Mouse (Mus musculus) heart, postnatal 14 days (tissue): ENCODE measurements around the gene 1700123L14Rik. TPM values are rescaled to one million over a fixed set of nuclear protein-coding genes. Genes with fewer than 3 reads are reported as not detected.
A peak's percentile ranks its signal among the peaks of the same experiment; 100 is the strongest.
"Not testable (repeated sequence)": the region's sequence is repeated elsewhere in the genome, so short reads cannot be mapped to it uniquely, and the experiment has no call there.

Experiments used
- DNase-seq, 2 experiments: peaks; one replicate each; pipeline ENCODE4 v3.0.0; 2021 to 2022
- intact Hi-C: fragments of 180-260 bp; cut with DNase I; formaldehyde crosslinking; loops from one replicate; pipeline ENCODE4 v1.15.1; 2025
- long read RNA-seq, 2 experiments: library from polyadenylated mRNA; stranded (forward); transcript quantifications; one replicate each; pipeline ENCODE4 v2.0.0; 2021
- total RNA-seq, 2 experiments: library from RNA; stranded (reverse); gene quantifications; 2 replicates each; pipeline ENCODE4 v1.2.3; 2021

1700123L14Rik gene
- not detected for total RNA-seq
- long read RNA-seq, experiment 1 = 0 reads
- long read RNA-seq, experiment 2 = 0 reads

DNA sequence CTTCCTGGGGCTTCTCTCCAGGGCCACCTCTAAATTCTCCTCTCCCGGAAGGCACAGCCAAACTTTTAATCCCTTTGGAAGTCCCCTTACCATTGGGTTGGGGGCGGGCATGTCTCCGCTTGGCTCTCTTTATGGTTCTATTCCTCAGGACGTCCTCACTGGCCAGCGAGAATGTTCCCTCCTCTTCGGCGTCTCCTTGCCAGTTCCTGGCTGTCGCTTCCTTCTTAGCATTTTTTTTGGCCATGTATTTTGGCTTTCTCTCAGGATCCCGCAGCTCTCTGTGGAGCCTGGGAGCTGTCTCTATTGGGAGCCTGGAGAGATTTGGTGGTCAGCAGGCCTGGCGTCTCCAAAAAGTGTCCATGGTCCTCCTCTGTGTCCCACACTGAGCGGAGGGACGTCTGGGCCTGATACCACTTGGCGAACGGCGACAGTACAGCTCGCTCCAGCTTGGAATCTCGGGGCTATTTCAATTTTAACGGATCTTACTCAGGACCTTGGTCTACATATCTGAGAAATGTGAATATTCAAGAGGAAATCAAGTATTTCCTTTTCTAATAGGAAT lies at the start of gene 1700123L14Rik:
Gene 1700123L14Rik (minus strand): TSS at position 426 of the 562 bp plus-strand sequence.
- peak; percentile 1 to 11 for DNase-seq

DNA sequence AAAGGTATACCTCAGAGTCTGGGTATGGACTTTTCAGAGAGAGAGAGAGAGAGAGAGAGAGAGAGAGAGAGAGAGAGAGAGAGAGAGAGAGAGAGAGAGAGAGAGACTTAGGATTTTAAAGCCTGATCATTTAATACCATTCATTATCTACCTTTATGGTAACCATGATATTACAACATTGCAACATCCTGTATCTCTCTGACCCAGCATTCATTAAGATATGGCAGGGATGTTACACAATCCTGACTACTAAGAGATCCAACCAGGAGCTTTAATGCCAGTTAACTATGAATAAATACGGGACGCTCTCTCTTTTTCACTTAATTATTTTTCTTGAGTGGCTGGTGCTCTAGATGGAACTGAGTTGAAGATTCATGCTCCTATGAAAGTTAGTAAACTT lies 39.4 kb upstream of the 1700123L14Rik start:
- intact Hi-C loops = no loop called here
- DNase-seq = no peak

More for the DNA sequence above, at the start of gene 1700123L14Rik:
- intact Hi-C loops = no loop called here

DNA sequence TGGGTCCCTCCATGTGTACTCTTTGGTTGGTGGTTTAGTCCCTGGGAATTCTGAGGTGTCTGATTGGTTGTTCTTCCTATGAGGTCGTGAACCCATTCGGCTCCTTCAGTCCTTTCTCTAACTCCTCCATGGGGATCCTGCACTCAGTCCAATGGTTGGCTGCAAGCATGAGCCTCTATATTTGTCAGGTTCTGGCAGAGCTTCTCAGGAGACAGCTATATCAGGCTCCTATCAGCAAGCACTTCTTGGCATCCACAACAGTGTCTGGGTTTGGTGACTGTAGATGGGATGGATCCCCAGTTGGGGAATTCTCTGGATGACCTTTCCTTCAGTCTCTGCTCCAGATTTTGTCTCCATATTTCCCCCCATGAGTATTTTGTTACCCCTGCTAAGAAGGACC lies 32.9 kb upstream of the 1700123L14Rik start:
- peak in 1 of 2 experiments; percentile 1 for DNase-seq
- intact Hi-C loops = not testable (repeated sequence)

DNA sequence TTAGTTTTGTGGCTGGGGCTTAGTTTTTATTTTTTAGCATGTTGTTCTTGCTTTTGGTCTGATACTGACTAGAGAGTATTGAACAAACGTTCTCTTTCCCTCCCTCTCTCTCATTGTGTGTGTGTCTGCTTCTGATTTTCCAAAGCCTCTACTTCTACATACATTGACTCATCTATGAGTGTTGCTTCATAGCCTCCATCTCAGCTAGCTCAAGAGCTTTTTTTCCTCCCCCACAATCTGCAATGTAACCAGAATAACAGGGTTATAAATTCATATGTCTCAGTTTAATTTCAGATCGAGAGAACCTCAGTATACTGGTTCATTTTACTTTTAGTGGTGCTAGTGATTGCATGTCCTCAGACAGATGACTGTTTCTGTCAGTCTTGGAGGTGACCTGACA lies 20.5 kb upstream of the 1700123L14Rik start:
- intact Hi-C loops = no loop called here
- no peak for DNase-seq

DNA sequence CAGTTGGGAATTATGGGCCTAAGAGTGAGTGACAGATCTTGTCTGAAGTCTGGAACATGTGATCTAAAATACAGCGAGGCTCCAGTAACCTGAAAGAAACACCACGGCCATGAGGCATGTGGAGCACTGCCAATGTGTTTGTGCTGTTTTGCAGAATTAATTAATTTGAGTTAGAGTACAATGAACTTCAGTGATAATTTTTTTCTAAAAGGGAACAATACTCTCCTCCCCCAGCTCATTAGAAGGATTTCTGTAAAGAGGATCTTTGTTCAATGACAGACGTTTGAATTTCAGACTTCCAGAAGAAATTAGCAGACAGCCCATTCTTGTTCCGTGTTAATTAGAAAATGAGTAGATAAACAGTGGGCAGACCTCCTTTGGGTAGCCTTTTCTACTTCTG lies 17.3 kb upstream of the 1700123L14Rik start:
- intact Hi-C loops = no loop called here
- no peak for DNase-seq

DNA sequence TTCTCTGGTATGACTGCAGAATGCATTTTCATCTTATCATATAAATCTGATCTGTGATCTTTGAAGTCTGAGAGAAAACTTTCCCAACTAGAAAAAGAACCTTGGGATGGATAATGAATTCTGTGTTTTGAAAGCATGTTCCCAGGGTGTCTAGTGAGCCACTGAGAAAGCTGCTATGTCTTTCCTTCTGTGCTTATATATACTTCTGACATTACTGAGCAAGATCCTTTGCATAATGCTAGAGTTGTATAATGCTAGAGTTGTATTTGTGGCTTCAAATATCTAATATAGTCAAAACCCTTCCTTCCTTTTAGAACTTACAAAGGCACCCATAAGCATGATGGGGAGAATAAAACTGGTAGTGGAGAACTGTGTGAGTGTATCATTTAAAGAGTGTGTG lies 12.5 kb upstream of the 1700123L14Rik start:
- intact Hi-C loops = no loop called here
- no peak for DNase-seq

DNA sequence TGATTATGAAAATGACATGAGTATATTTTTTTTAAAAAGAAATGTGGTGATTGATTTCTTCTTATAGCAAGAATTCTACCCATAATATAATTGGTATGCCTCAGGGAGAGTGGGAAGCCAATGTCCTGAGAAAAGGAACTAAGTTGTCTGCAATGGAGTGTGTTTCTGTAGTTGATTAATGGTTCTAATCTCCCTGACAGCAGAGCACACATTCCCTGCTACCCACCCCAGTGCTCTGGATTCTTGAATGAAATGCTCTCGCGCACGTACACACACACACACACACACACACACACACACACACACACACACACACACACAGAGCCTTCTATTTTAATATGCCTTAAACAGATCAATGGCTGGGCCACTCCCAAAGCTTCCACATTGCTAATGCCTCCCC lies 7.6 kb upstream of the 1700123L14Rik start:
- intact Hi-C loops = no loop called here
- no peak for DNase-seq

DNA sequence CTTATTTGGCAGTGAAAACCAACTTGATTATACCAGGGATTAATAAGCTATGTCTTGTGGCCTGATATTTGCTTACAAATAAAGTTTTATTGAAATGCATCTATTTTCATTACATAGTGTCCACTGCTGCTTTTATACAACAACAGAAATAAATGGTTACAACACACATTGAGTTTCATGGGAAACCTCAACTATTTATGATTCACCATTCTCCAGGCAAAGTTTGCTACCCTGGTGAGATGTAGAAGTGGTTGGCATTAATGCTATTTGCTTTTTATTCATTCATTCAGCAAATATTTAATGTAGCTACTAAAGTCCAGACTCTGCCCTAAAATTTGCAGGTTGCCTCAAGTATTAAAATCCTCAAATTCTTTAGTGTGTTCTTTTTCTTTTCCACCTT lies 988 bp upstream of the 1700123L14Rik start:
- intact Hi-C loops = no loop called here
- no peak for DNase-seq

DNA sequence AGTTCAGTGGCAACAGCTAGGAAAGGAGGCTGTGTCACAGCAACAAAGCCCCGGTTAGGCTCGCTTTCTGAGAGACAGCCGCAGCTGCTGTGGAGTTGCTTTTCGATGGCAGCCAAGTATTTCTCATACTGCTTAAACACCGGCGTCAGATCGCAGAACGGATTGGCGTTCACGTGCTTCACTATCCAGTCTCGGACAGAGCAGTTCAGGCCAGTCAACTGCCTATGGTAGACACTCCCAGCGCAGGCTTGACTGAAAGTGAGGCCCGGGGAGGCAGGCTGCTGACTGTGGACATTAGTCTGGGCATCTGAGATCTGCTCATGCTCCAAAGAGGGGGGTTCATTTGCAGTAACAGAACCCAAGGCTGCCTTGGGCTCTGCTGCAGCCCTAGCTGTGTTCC lies 640 bp downstream of the 1700123L14Rik start:
- intact Hi-C loops = no loop called here
- DNase-seq = peak in 1 of 2 experiments; percentile 1

DNA sequence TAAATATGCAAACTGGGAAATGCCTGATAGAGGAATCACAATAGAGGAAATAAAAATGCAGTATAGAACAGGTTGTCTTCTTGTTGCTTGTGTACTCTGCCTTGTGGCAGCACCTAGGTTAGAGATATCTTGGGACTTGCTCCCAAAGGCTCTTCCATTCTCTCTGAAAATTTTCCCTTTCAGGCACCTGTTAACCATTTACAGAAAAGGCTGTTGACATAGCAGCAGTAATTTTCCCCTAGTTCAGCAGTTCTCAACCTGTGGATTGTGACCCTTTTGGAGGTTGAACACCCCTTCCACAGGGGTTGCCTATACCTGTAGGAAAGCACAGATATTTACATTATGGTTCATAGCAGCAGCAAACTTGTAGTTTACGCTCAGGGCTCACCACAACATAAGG lies 22.7 kb downstream of the 1700123L14Rik start:
- no peak for DNase-seq
- intact Hi-C loops = no loop called here

DNA sequence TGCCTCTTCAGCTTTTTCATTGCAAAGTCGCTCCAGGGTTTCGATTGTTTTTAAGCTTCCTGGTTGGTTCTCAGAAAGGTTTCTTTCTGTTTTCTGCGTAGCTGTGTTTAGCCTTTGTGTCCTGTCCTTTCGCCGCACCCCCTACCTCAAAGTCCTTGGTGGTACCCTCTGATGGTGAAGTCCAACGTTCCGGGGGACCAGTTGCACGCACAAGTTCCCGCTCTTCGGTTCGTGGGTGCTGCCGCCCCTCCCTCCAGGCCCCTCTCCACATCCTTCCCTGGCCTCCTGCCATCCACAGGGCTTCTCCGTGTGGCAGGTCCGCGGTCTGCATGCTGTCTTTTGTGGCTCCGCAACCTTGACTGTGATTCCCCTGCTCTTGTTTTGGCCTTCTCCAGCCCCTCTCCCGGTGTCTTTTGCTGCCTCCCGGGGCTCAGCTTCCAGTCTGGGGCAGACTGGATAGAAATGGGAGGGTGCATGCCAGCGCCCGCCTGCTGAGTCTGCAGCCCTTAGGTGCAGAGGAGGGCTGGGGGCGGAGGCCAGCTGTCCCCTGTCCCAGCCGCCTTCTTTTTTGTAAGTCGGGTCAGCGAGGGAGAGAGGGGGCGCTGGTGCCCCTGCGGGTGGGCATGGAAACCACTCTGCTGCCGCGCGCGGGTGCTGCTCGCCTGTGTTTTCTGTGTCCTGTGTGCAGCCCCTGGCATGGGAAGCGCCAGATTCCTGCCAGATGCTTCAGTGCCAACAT lies 49.3 kb downstream of the 1700123L14Rik start:
- peak; percentile 16 to 29 for DNase-seq
- intact Hi-C loops = no loop called here

DNA sequence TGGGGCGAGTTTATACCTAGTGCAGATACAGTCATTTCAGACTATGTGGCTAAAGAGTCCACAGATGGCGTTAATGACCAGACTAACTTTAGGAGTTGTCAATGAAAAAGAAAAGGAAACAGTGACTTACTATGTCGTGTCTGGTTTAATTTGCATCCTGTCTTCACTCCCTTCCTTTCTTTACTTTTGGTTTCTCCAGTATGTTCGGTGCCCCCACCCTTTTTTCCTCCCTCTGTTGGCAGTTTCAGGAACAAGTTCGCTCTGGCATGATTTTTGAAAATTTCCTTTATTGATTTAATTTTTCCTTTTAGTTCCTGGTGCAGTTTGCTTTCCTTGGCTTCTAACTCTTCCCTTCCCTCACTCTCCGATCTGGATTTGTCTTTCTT lies 49.9 kb downstream of the 1700123L14Rik start:
- DNase-seq = no peak
- intact Hi-C loops = no loop called here

Other genes with a start within 250 kb of the 1700123L14Rik start
- gene Fam19a1, start 53.1 kb downstream of the 1700123L14Rik start, total RNA-seq = under 1 TPM; 0.12 to 0.19 TPM